Mouse (Mus musculus): Measurements from ENCODE around the gene Hamp2.
"Not testable (repeated sequence)": the region's sequence is repeated elsewhere in the genome, so short reads cannot be mapped to it uniquely, and the experiment has no call there.

GRCm38 (mm10) chr7:30944706-30945105, 20.2 kb upstream of the Hamp2 start:
- TF ChIP-seq POLR2A (IDR thresholded peaks at IDR 0.05; ENCODE audit: borderline replicate concordance, extremely low read depth, insufficient read depth, insufficient read length, poor library complexity, severe bottlenecking); CTCF (IDR thresholded peaks at IDR 0.05; ENCODE audit: borderline replicate concordance, extremely low read depth, insufficient read depth, insufficient read length): not testable (repeated sequence)
